Mouse (Mus musculus): ENCODE data around the gene Vpreb3. TPM values are rescaled to one million over a fixed set of nuclear protein-coding genes. Genes with fewer than 3 reads are reported as not detected.
A peak's percentile ranks its signal among the peaks of the same experiment; 100 is the strongest.

The Vpreb3 gene
- polyA plus RNA-seq, 1 experiment from 2014 or later = 0.72 TPM

DNA sequence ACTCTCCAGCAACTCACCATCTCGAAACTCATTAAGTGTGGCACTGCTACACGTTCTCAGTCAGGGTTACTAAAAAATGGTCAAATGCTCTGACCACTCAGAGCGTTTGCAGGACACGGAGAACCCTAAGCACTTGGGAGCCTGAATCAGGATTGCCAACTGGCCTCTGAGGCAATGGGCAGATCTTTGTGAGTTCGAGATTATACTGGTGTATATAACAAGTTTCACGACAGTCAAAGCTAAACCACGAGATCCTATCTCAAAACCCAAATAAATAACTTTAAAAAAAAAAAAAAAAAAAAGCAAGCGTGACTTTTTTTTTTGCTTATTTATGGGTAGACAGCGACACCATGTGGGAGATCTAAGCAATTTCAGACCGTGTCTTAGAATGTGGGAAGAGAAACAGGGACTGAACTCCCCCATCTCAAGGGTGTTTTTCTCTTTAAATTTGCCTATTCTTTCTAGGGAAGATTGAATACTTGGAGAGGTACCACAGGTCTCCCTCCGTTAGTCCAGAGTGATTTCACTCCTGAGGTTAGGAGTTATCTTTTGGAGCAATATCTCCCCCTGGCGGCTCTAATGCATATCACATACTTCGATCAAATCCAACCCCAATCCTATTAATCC lies 8.7 kb downstream of the Vpreb3 start:
- H3K27ac ChIP-seq (ENCODE audit: low read length) = no peak overlapping the region
- no peaks in the 10 kb centered on the region for H3K9me3 ChIP-seq (ENCODE audit: low read length)
- peak overlapping the region; percentile 92 for H3K4me2 ChIP-seq (replicated peaks; ENCODE audit: low read depth, low read length)
- H3K4me1 ChIP-seq (ENCODE audit: insufficient read depth, low read length) = peaks cover 17% of the 10 kb centered on the region
- peaks cover 3% of the 10 kb centered on the region; the same call in 1 of the 2 replicates for H3K27me3 ChIP-seq (ENCODE audit: insufficient read depth, low read length)
- no peak for ATAC-seq (ENCODE audit: low FRiP score, low TSS enrichment)
- 4% methylated on average over 13 of the region's 13 CpGs for WGBS
- H3K4me3 ChIP-seq (ENCODE audit: low read length) = peak overlapping the region; percentile 54
- no peaks in the 10 kb centered on the region for H3K36me3 ChIP-seq (ENCODE audit: insufficient read depth, low read length)
- H3K9ac ChIP-seq (replicated peaks; ENCODE audit: low read length) = peak overlapping the region; percentile 75

DNA sequence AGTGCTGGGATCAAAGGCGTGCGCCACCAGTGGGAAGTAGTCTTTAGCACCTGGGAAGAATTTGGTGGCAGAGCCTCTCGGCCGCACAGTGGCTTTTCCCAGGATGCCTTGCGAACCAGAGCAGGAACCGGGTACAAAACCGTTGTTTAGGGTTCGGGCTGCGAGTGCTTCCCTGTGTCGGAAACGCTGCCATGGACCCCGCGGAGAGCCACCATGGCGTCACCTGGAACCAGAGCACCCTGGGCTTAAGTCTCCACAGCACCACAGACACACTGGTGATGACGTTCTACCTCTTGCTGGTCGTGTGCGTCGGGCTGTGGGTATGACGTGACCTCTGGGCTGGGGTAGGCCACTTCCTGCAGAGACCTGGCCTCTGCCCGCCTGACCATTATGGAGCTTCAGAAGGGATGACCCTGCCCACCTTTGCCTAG lies 11.5 kb downstream of the Vpreb3 start, which contains the start of gene Gm5134:
Gene Gm5134, plus strand, starts transcription at position 134 of the 431 bp plus-strand sequence.
- Histone ChIP-seq H3K27ac (ENCODE audit: low read length) (no peak within 1 kb of the TSS), H3K27me3 (ENCODE audit: insufficient read depth, low read length) (peaks cover 3% of the 10 kb centered on the region; the same call in 1 of the 2 replicates), H3K4me2 (replicated peaks; ENCODE audit: low read depth, low read length) (peak within 1 kb of the TSS; percentile 45), H3K4me3 (ENCODE audit: low read length) (peak within 1 kb of the TSS; percentile 21; the same call in 1 of the 2 replicates), H3K36me3 (ENCODE audit: insufficient read depth, low read length) (no peaks in the 10 kb centered on the region), H3K4me1 (ENCODE audit: insufficient read depth, low read length) (peaks cover 17% of the 10 kb centered on the region), H3K9ac (replicated peaks; ENCODE audit: low read length) (peak within 1 kb of the TSS; percentile 29; the same call in 1 of the 2 replicates), H3K9me3 (ENCODE audit: low read length) (no peaks in the 10 kb centered on the region)
- WGBS = 31% methylated on average over 20 of the region's 20 CpGs
- 0 out of 2 replicates have a peak, but pooled peaks have one; percentile 13 for ATAC-seq (ENCODE audit: low FRiP score, low TSS enrichment)

DNA sequence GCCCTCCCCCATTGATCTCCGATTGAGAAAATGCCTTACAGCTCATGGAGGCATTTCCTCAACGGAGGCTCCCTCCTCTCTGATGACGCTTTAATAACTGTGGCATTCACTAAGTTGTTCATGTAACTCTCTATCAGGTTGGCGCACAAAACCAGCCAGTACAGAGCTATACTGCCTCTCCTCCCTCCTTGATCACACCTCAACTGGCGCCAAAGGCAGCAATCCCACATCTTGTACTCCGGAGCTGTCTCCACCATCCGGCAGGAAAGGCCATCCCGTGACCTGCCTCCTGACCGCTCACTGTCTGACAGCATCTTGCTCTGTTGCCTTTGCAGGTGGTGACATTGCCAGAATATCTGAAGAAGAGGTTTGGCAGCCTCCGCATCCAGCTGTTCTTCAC lies 31.0 kb downstream of the Vpreb3 start:
- Histone ChIP-seq H3K9ac (replicated peaks; ENCODE audit: low read length) (no peak overlapping the region), H3K36me3 (ENCODE audit: insufficient read depth, low read length) (no peaks in the 10 kb centered on the region), H3K4me1 (ENCODE audit: insufficient read depth, low read length) (no peaks in the 10 kb centered on the region), H3K4me3 (ENCODE audit: low read length) (no peak overlapping the region), H3K9me3 (ENCODE audit: low read length) (peaks cover 3% of the 10 kb centered on the region; the same call in 1 of the 2 replicates), H3K27ac (ENCODE audit: low read length) (no peak overlapping the region), H3K4me2 (replicated peaks; ENCODE audit: low read depth, low read length) (no peak overlapping the region), H3K27me3 (ENCODE audit: insufficient read depth, low read length) (no peaks in the 10 kb centered on the region)
- no peak for ATAC-seq (ENCODE audit: low FRiP score, low TSS enrichment)
- 87% methylated on average over 10 of the region's 10 CpGs for WGBS

DNA sequence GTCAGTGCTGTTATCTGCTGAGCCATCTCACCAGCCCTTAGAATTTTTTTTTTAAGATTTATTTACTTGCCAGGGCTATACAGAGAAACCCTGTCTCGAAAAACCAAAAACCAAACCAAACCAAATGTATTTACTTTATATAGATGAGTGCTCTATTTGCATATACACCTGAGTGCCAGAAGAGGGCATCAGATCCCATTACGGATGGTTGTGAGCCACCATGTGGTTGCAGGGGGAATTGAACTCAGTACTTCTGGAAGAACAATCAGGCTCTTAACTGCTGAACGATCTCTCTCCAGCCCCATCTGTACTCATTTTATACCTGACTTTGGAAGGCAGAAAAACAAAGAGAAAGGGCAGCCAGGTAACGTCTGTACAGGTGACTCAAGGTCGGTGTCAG lies 32.4 kb downstream of the Vpreb3 start:
- H3K9ac ChIP-seq (replicated peaks; ENCODE audit: low read length) = no peak overlapping the region
- ATAC-seq (ENCODE audit: low FRiP score, low TSS enrichment) = no peak
- no peak overlapping the region for H3K4me3 ChIP-seq (ENCODE audit: low read length)
- H3K4me1 ChIP-seq (ENCODE audit: insufficient read depth, low read length) = no peaks in the 10 kb centered on the region
- no peak overlapping the region for H3K27ac ChIP-seq (ENCODE audit: low read length)
- 82% methylated on average over 5 of the region's 5 CpGs for WGBS
- no peaks in the 10 kb centered on the region for H3K27me3 ChIP-seq (ENCODE audit: insufficient read depth, low read length)
- H3K4me2 ChIP-seq (replicated peaks; ENCODE audit: low read depth, low read length) = no peak overlapping the region
- no peaks in the 10 kb centered on the region; the same call in 1 of the 2 replicates for H3K9me3 ChIP-seq (ENCODE audit: low read length)
- H3K36me3 ChIP-seq (ENCODE audit: insufficient read depth, low read length) = no peaks in the 10 kb centered on the region

DNA sequence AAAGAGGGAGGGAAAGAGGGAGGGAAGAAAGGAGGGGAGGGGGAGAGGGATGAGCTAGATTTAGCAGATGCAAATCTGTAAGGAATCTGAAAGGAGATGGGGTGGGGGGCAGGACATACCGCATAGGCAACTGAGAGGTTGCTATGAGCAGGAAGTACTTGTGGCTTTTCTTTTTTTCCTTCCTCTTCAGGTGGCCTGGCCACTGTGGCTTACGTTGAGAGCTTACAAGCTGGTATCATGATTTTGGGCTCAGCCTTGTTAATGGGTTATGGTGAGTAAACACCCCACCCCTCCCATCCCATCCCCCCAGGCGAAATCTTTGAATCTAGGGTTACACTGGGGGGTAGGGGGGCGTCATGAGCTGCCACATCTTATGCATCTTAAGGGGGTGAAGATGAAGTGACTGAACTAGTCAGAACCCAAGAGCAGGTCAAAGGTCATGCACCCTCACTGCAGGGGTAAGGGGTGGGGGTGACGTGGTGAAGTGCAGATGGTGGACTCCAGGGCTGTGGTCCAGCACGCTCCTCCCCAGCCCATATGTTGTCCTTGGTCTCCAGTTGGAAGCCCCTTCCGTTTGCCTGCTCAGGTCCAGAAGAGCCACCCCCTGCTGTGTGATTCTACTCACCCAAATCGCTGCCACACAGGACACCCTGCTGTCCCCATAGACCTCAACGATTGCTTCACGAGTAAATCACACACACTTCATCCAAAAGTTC lies 35.4 kb downstream of the Vpreb3 start:
- Histone ChIP-seq H3K9ac (replicated peaks; ENCODE audit: low read length) (no peak overlapping the region), H3K9me3 (ENCODE audit: low read length) (no peaks in the 10 kb centered on the region), H3K4me2 (replicated peaks; ENCODE audit: low read depth, low read length) (no peak overlapping the region), H3K27me3 (ENCODE audit: insufficient read depth, low read length) (no peaks in the 10 kb centered on the region), H3K4me1 (ENCODE audit: insufficient read depth, low read length) (no peaks in the 10 kb centered on the region), H3K4me3 (ENCODE audit: low read length) (no peak overlapping the region), H3K27ac (ENCODE audit: low read length) (no peak overlapping the region), H3K36me3 (ENCODE audit: insufficient read depth, low read length) (no peaks in the 10 kb centered on the region)
- no peak for ATAC-seq (ENCODE audit: low FRiP score, low TSS enrichment)
- 53% methylated on average over 10 of the region's 10 CpGs for WGBS

DNA sequence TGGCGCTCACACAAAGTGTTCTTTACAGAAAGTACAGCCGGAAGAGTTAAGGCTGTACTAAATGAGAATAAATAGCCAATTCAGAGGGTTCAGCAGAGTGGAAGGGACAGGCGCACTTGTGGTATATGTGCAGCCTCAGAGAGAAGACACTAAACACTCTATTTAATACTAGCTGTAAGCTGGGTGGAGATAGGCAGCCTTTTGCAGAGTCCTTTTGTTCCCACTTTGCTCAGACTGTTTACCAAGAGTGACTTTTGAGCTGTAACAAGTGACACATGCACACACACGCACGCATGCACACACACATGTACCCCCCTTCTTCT lies 35.9 kb downstream of the Vpreb3 start:
- no peak overlapping the region for H3K4me3 ChIP-seq (ENCODE audit: low read length)
- 90% methylated on average over 5 of the region's 5 CpGs for WGBS
- no peak overlapping the region for H3K27ac ChIP-seq (ENCODE audit: low read length)
- H3K36me3 ChIP-seq (ENCODE audit: insufficient read depth, low read length) = no peaks in the 10 kb centered on the region
- H3K9ac ChIP-seq (replicated peaks; ENCODE audit: low read length) = no peak overlapping the region
- H3K4me2 ChIP-seq (replicated peaks; ENCODE audit: low read depth, low read length) = no peak overlapping the region
- H3K27me3 ChIP-seq (ENCODE audit: insufficient read depth, low read length) = no peaks in the 10 kb centered on the region
- ATAC-seq (ENCODE audit: low FRiP score, low TSS enrichment) = no peak
- no peaks in the 10 kb centered on the region for H3K9me3 ChIP-seq (ENCODE audit: low read length)
- no peaks in the 10 kb centered on the region for H3K4me1 ChIP-seq (ENCODE audit: insufficient read depth, low read length)

DNA sequence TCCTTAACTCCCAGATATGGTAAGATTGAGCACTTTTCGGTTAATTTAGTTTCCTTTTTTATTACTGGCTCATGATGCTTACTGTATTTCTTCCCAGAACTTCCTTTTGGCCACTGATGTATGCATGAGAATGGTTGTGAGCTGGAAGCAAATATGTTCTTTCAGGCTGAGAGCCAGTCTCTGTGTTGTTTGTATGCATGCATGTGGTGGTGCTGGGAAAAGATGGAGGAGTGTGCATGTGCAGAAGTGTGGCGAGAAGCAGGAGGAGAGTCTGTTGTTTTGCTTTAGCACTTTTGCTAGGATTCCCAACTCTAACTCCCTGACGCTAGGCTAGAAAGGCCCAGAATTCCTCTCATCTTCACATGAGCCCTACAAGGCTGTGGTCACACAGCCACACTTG lies 36.6 kb downstream of the Vpreb3 start:
- Histone ChIP-seq H3K36me3 (ENCODE audit: insufficient read depth, low read length) (no peaks in the 10 kb centered on the region), H3K4me1 (ENCODE audit: insufficient read depth, low read length) (no peaks in the 10 kb centered on the region), H3K9me3 (ENCODE audit: low read length) (no peaks in the 10 kb centered on the region), H3K4me3 (ENCODE audit: low read length) (no peak overlapping the region), H3K4me2 (replicated peaks; ENCODE audit: low read depth, low read length) (no peak overlapping the region), H3K9ac (replicated peaks; ENCODE audit: low read length) (no peak overlapping the region), H3K27ac (ENCODE audit: low read length) (no peak overlapping the region), H3K27me3 (ENCODE audit: insufficient read depth, low read length) (no peaks in the 10 kb centered on the region)
- ATAC-seq (ENCODE audit: low FRiP score, low TSS enrichment) = no peak
- 72% methylated on average over 3 of the region's 3 CpGs for WGBS

DNA sequence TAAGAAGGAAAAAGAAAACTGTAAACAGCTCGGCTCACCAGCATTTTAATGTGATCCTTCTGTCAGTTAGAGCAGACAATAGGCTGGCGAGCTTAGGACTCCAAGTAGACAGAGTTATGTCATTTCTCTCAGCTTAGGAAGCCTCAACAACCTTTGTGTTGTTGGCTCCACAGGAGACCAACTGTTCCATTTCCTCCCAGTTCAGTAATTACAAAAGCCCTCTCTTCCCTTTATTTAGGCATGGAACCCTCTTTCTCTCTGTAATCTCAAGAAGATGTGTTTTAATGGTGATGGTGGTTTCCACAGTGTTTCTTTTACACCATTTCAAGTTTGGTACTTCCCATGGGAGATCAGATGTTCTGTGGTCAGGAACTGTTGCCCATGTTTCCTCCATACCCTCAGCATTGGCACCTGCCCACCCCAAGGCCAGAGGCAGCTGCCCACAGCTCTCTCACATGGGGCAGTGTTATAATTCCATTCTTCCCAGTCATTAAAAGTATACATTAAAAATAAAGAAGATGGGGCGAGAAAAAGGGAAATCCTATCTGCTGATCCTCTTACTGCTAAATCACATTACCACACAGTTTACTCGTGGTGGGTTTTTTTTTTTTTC lies 47.7 kb downstream of the Vpreb3 start:
- H3K4me3 ChIP-seq (ENCODE audit: low read length) = no peak overlapping the region
- H3K27me3 ChIP-seq (ENCODE audit: insufficient read depth, low read length) = no peaks in the 10 kb centered on the region
- H3K27ac ChIP-seq (ENCODE audit: low read length) = no peak overlapping the region
- ATAC-seq (ENCODE audit: low FRiP score, low TSS enrichment) = no peak
- H3K9me3 ChIP-seq (ENCODE audit: low read length) = no peaks in the 10 kb centered on the region
- no peaks in the 10 kb centered on the region for H3K4me1 ChIP-seq (ENCODE audit: insufficient read depth, low read length)
- no peak overlapping the region for H3K4me2 ChIP-seq (replicated peaks; ENCODE audit: low read depth, low read length)
- WGBS = 70% methylated on average over 4 of the region's 4 CpGs
- no peak overlapping the region for H3K9ac ChIP-seq (replicated peaks; ENCODE audit: low read length)
- no peaks in the 10 kb centered on the region for H3K36me3 ChIP-seq (ENCODE audit: insufficient read depth, low read length)

DNA sequence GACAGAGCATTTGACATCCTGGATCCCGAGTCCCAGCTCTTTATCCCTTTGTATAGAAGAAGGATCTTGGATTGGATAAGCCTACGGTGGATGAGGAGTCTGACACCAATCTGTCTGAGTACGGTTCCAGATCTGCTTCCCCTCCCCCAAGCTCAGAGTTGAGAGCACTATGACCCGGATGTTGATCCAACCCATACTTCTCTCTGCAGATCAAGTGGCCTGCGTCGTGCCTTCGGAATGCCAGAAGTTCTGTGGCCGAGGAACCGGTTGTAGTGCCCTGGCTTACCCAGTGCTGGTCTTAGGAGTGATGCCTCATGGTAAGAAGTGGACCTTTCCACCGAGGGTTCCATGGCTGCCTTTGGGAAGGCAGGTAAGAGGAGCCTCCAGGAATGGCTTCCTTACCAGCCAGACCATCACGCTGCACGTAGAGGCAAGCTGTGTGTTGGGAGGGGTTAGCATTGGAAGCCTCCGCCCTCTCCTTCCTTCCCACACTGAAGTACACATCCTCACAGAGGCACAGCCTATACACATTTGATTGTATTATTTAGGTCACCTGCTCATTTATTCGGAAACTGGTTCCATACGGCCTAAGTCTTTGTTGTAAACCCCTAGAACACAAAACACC lies 50.9 kb downstream of the Vpreb3 start:
- no peaks in the 10 kb centered on the region for H3K27me3 ChIP-seq (ENCODE audit: insufficient read depth, low read length)
- H3K4me3 ChIP-seq (ENCODE audit: low read length) = no peak overlapping the region
- WGBS = 84% methylated on average over 15 of the region's 15 CpGs
- H3K9ac ChIP-seq (replicated peaks; ENCODE audit: low read length) = no peak overlapping the region
- H3K4me2 ChIP-seq (replicated peaks; ENCODE audit: low read depth, low read length) = no peak overlapping the region
- H3K4me1 ChIP-seq (ENCODE audit: insufficient read depth, low read length) = no peaks in the 10 kb centered on the region
- H3K36me3 ChIP-seq (ENCODE audit: insufficient read depth, low read length) = no peaks in the 10 kb centered on the region
- H3K9me3 ChIP-seq (ENCODE audit: low read length) = no peaks in the 10 kb centered on the region
- no peak for ATAC-seq (ENCODE audit: low FRiP score, low TSS enrichment)
- no peak overlapping the region for H3K27ac ChIP-seq (ENCODE audit: low read length)

All from kidney, embryonic 16.5 days (tissue).